Mouse (Mus musculus) lung, adult 2 months (tissue): ENCODE measurements around the gene Pld5. TPM values are rescaled to one million over a fixed set of nuclear protein-coding genes. Genes with fewer than 3 reads are reported as not detected.

Source experiments
- DNase-seq: peaks from one replicate; pipeline ENCODE4 v3.0.0; 2022
- H3K4me1 ChIP-seq: fragments of 200-500 bp; 2 replicates; pipeline ENCODE4 v1.6.1; 2011; ENCODE audit warnings: low read length; ENCODE audit not compliant: control insufficient read depth, insufficient read depth
- H3K4me3 ChIP-seq: fragments of 200-500 bp; replicated peaks from 2 replicates; pipeline ENCODE3; 2011; ENCODE audit warnings: low read depth, mild to moderate bottlenecking, control low read depth, low read length; ENCODE audit errors: extremely low read depth
- CTCF ChIP-seq: fragments of 200-500 bp; IDR thresholded peaks from 2 replicates; pipeline ENCODE4 v1.5.1; 2011; ENCODE audit warnings: mild to moderate bottlenecking, low read length, control low read depth; ENCODE audit not compliant: insufficient read depth
- POLR2A ChIP-seq: fragments of 200-500 bp; IDR thresholded peaks from 2 replicates; pipeline ENCODE4 v1.6.1; 2011; ENCODE audit warnings: low read depth, mild to moderate bottlenecking, control low read depth, low read length, borderline replicate concordance; ENCODE audit errors: extremely low read depth
- WGBS: fragments of 180-500 bp; shearing (Covaris S2); methylation state at CpG from one replicate; pipeline ENCODE4 v1.1.7; 2018; 5-methylcytosine and 5-hydroxymethylcytosine counted together
- polyA plus RNA-seq: library from polyadenylated mRNA; depleted of rRNA; stranded (reverse); fragments of >200 nt; gene quantifications from 2 replicates; pipeline ENCODE4 v1.2.3, GENCODE M21; 2012

Pld5 gene
- polyA plus RNA-seq, 1 experiment = not detected

DNA sequence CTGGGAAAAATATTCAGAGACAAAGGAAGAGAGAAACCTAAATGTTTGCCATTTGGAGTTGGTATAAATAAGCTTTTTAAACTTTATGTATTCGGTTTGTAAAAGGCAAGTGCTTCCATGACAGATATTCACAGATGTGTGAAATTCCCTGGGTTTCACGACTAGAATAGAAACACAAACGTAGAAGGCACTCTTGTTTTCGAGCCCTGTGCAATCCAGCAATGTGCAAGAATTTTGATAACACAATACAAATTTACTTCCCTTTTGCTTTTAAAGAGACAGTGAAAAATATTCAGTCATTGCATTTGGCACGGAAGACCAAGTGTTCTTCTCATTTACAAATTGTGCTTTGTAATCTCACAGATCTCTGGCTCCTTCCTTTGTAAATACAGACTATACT lies 200.6 kb downstream of the Pld5 start:
- TF ChIP-seq POLR2A (no peak), CTCF (no peak)
- peaks cover 2% of the 10 kb centered on the region; the same call in 1 of the 2 replicates for H3K4me1 ChIP-seq
- DNase-seq = no peak
- 7% methylated on average over 5 of the region's 5 CpGs for WGBS
- no peak overlapping the region for H3K4me3 ChIP-seq

GRCm38 (mm10) chr1:176065281-176065680 lies 209.8 kb downstream of the Pld5 start:
- no peak for DNase-seq
- no peak overlapping the region for H3K4me3 ChIP-seq
- H3K4me1 ChIP-seq = no peaks in the 10 kb centered on the region
- TF ChIP-seq POLR2A = no peak
- no peak for TF ChIP-seq CTCF

DNA sequence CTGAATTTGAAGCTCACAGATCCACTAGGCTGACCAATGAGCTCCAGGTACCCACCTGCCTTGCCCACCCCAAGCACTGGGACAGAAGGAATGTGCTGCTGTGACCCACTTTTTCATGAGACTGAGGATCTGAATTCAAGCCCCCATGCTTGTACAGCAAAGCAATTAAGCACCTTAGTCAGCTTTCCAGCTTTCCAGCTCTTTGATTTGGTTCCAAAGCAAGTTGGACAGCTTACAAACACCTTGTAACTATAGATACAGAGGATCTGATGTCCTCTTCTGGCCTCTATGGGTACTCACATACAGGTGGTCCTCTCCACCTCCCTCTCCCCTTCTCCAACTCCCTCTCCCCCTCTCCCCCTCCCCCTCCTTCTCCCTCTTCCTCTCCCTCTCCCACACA lies 210.6 kb downstream of the Pld5 start:
- Histone ChIP-seq H3K4me3 (no peak overlapping the region), H3K4me1 (no peaks in the 10 kb centered on the region)
- TF ChIP-seq POLR2A = no peak
- DNase-seq = no peak

- WGBS = 10% methylated on average over 1 of the region's 1 CpGs
- DNase-seq = no peak
- Histone ChIP-seq H3K4me3 (no peak overlapping the region), H3K4me1 (no peaks in the 10 kb centered on the region)
- TF ChIP-seq CTCF = no peak
- no peak for TF ChIP-seq POLR2A
Measured at GRCm38 (mm10) chr1:176053653-176054052, 221.5 kb downstream of the Pld5 start.

DNA sequence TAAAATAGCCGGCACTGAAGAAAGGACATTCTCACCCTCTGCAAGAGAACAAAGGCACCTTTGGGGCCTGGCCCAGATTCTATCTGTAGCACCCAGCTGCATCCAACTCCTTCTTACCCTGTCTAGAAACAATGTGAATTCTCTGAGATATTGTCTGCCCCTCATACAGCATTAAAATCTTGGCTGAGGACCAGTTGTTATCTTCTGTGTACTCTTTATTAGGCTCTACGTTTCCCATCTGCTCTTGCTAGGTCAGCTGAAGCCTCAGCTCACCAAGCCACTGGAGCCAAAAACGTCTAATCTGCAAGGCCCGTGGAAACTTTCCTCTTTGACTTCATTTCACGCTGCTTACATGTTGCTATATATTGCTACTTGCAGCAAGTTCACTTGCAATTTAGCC lies 228.1 kb downstream of the Pld5 start:
- TF ChIP-seq POLR2A (no peak), CTCF (no peak)
- no peak for DNase-seq
- WGBS = 37% methylated on average over 5 of the region's 5 CpGs
- Histone ChIP-seq H3K4me1 (no peaks in the 10 kb centered on the region), H3K4me3 (no peak overlapping the region)

DNA sequence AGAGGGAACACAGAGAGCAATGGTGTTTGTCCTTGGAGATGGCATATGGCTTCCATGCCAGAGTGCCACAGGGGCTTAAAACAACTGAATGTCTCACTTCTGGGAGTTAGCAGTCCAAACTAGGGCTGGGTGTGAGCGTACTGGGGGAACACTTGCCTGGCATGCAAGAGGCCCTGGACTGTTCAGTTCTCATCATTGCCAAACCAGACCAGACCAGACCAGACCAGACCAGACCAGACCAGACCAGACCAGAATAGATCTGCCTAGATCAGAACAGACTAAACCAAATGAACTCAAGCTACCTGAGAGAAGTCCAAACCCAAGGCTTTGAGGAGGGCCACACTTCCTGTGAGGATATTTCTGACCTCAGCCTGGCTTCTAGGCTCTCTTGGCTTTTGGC lies 228.7 kb downstream of the Pld5 start:
- TF ChIP-seq CTCF = no peak
- TF ChIP-seq POLR2A = no peak
- no peak for DNase-seq
- 74% methylated on average over 1 of the region's 1 CpGs for WGBS
- Histone ChIP-seq H3K4me3 (no peak overlapping the region), H3K4me1 (no peaks in the 10 kb centered on the region)

DNA sequence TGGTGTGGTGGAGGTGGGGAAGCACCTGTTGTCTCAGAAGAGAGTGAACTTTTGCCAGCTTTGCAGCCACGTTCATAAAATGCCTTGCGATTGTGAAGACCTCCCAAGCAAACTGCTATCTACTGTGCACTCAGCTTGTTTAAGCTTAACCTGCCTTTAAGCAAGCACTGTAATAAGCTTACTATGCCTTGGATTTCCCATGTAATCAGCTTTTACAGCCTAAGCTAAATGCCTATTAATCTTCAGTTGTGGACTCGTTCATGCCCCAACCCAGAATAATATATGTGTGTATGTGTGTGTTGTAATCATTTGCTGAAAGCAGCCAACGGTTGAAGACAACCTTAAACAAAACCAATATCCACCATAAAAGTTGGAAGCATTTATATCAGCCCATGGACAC lies 232.1 kb downstream of the Pld5 start:
- no peaks in the 10 kb centered on the region for H3K4me1 ChIP-seq
- no peak overlapping the region for H3K4me3 ChIP-seq
- WGBS = 70% methylated on average over 4 of the region's 4 CpGs
- TF ChIP-seq POLR2A = no peak
- no peak for TF ChIP-seq CTCF
- DNase-seq = no peak

- Histone ChIP-seq H3K4me3 (no peak overlapping the region), H3K4me1 (no peaks in the 10 kb centered on the region)
- WGBS = 64% methylated on average over 3 of the region's 3 CpGs
- no peak for DNase-seq
- no peak for TF ChIP-seq POLR2A
- no peak for TF ChIP-seq CTCF
Measured at GRCm38 (mm10) chr1:176039923-176040322, 235.2 kb downstream of the Pld5 start.

GRCm38 (mm10) chr1:176036028-176036427 lies 239.1 kb downstream of the Pld5 start:
- TF ChIP-seq POLR2A (no peak), CTCF (no peak)
- no peaks in the 10 kb centered on the region; the same call in 1 of the 2 replicates for H3K4me1 ChIP-seq
- 71% methylated on average over 3 of the region's 3 CpGs for WGBS
- no peak overlapping the region for H3K4me3 ChIP-seq
- DNase-seq = no peak

DNA sequence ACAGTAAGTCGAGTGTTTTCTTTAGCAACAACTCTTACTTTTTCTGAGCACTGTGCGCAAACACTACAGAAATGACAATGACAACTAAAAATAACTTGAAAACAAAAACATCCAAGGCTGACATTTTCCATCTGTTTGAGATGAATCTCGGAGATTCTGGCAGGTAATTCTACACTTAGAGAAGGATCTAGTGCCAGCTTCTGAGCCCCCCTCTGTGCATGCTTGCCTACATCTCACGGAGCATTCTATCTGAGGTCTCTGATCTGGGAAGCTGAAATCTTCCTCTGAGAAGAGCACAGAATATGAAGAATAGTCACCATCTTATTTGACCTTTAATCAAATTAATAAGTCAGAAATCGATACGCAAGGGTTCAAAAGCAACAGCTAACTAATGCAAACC lies 240.4 kb downstream of the Pld5 start:
- no peak for TF ChIP-seq CTCF
- no peak for DNase-seq
- WGBS = 69% methylated on average over 6 of the region's 6 CpGs
- no peak overlapping the region for H3K4me3 ChIP-seq
- no peaks in the 10 kb centered on the region; the same call in 1 of the 2 replicates for H3K4me1 ChIP-seq

DNA sequence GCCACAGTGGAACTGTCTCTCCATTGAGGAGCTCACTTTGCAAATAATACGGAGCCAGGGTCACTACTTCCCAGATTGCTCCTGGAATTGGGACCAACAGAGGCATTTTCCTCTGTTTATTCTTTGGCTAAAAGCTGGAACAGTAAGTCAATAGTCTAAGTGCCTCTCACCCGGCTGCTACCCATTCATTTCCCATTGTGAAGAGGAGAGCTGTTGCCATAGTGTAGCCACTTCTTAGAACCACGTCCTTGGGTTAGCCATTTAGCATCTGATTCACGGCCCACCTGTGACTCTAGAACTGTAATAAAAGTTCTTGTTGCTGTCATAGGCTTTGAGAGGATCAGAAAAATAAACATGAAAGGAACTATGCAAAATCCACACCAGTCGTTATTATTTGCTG lies 241.4 kb downstream of the Pld5 start:
- H3K4me3 ChIP-seq = no peak overlapping the region
- TF ChIP-seq POLR2A (no peak), CTCF (no peak)
- 68% methylated on average over 5 of the region's 5 CpGs for WGBS
- H3K4me1 ChIP-seq = no peaks in the 10 kb centered on the region; the same call in 1 of the 2 replicates
- DNase-seq = no peak

GRCm38 (mm10) chr1:176029063-176029462 lies 246.0 kb downstream of the Pld5 start:
- Histone ChIP-seq H3K4me1 (no peaks in the 10 kb centered on the region), H3K4me3 (no peak overlapping the region)
- DNase-seq = no peak
- WGBS = 93% methylated on average over 1 of the region's 1 CpGs
- TF ChIP-seq CTCF (no peak), POLR2A (no peak)
